Mouse (Mus musculus): Measurements from ENCODE around the gene Cyp17a1. TPM values are rescaled to one million over a fixed set of nuclear protein-coding genes. Genes with fewer than 3 reads are reported as not detected.

Gene Cyp17a1
- polyA plus RNA-seq, 1 experiment from 2014 or later: not detected

- H3K9ac ChIP-seq (ENCODE audit: low read length): no peak overlapping the region
- no peak for ATAC-seq (ENCODE audit: insufficient read depth, low FRiP score, low TSS enrichment)
- no peak overlapping the region for H3K4me2 ChIP-seq (ENCODE audit: low read depth)
- H3K4me3 ChIP-seq (ENCODE audit: low read depth, low read length): no peak overlapping the region
- no peaks in the 10 kb centered on the region; the same call in 1 of the 2 replicates for H3K4me1 ChIP-seq (ENCODE audit: control insufficient read depth, insufficient read depth, low read length)
- no peaks in the 10 kb centered on the region for H3K36me3 ChIP-seq (ENCODE audit: control insufficient read depth, insufficient read depth, low read length)
- H3K27ac ChIP-seq (ENCODE audit: low read depth, low read length): no peak overlapping the region
- DNase-seq (ENCODE audit: low spot score): no peak
- no peaks in the 10 kb centered on the region for H3K27me3 ChIP-seq (ENCODE audit: control insufficient read depth, insufficient read depth, low read length)
- 90% methylated on average over 6 of the region's 6 CpGs for WGBS
- H3K9me3 ChIP-seq (ENCODE audit: control insufficient read depth, low read length): no peaks in the 10 kb centered on the region; the same call in 1 of the 2 replicates
Observed at GRCm38 (mm10) chr19:46662784-46663183, 10.2 kb downstream of the Cyp17a1 start.

- WGBS: 86% methylated on average over 8 of the region's 8 CpGs
- H3K4me2 ChIP-seq (ENCODE audit: low read depth): no peak overlapping the region
- no peak overlapping the region for H3K9ac ChIP-seq (ENCODE audit: low read length)
- no peak overlapping the region for H3K4me3 ChIP-seq (ENCODE audit: low read depth, low read length)
- no peak for DNase-seq (ENCODE audit: low spot score)
- no peaks in the 10 kb centered on the region for H3K36me3 ChIP-seq (ENCODE audit: control insufficient read depth, insufficient read depth, low read length)
- no peak for ATAC-seq (ENCODE audit: insufficient read depth, low FRiP score, low TSS enrichment)
- no peaks in the 10 kb centered on the region for H3K27me3 ChIP-seq (ENCODE audit: control insufficient read depth, insufficient read depth, low read length)
- no peaks in the 10 kb centered on the region; the same call in 1 of the 2 replicates for H3K4me1 ChIP-seq (ENCODE audit: control insufficient read depth, insufficient read depth, low read length)
- H3K27ac ChIP-seq (ENCODE audit: low read depth, low read length): no peak overlapping the region
- no peaks in the 10 kb centered on the region; the same call in 1 of the 2 replicates for H3K9me3 ChIP-seq (ENCODE audit: control insufficient read depth, low read length)
Observed at GRCm38 (mm10) chr19:46662214-46662613, 10.8 kb downstream of the Cyp17a1 start.

- H3K36me3 ChIP-seq (ENCODE audit: control insufficient read depth, insufficient read depth, low read length): peaks cover under 1% of the 10 kb centered on the region; the same call in 1 of the 2 replicates
- no peak overlapping the region for H3K4me3 ChIP-seq (ENCODE audit: low read depth, low read length)
- no peaks in the 10 kb centered on the region for H3K27me3 ChIP-seq (ENCODE audit: control insufficient read depth, insufficient read depth, low read length)
- DNase-seq (ENCODE audit: low spot score): no peak
- no peak overlapping the region for H3K4me2 ChIP-seq (ENCODE audit: low read depth)
- WGBS: 55% methylated on average over 4 of the region's 4 CpGs
- no peak for ATAC-seq (ENCODE audit: insufficient read depth, low FRiP score, low TSS enrichment)
- H3K9me3 ChIP-seq (ENCODE audit: control insufficient read depth, low read length): no peaks in the 10 kb centered on the region; the same call in 1 of the 2 replicates
- no peaks in the 10 kb centered on the region; the same call in 1 of the 2 replicates for H3K4me1 ChIP-seq (ENCODE audit: control insufficient read depth, insufficient read depth, low read length)
- H3K27ac ChIP-seq (ENCODE audit: low read depth, low read length): no peak overlapping the region
- no peak overlapping the region; the same call in 1 of the 2 replicates for H3K9ac ChIP-seq (ENCODE audit: low read length)
Observed at GRCm38 (mm10) chr19:46661511-46661910, 11.5 kb downstream of the Cyp17a1 start.

GRCm38 (mm10) chr19:46658851-46659250 is 14.1 kb downstream of the Cyp17a1 start:
- Histone ChIP-seq H3K9me3 (ENCODE audit: control insufficient read depth, low read length) (no peaks in the 10 kb centered on the region; the same call in 1 of the 2 replicates), H3K27ac (ENCODE audit: low read depth, low read length) (no peak overlapping the region), H3K36me3 (ENCODE audit: control insufficient read depth, insufficient read depth, low read length) (peaks cover 17% of the 10 kb centered on the region), H3K9ac (ENCODE audit: low read length) (no peak overlapping the region), H3K4me3 (ENCODE audit: low read depth, low read length) (no peak overlapping the region), H3K4me1 (ENCODE audit: control insufficient read depth, insufficient read depth, low read length) (no peaks in the 10 kb centered on the region), H3K27me3 (ENCODE audit: control insufficient read depth, insufficient read depth, low read length) (no peaks in the 10 kb centered on the region), H3K4me2 (ENCODE audit: low read depth) (no peak overlapping the region)
- ATAC-seq (ENCODE audit: insufficient read depth, low FRiP score, low TSS enrichment): no peak
- WGBS: 87% methylated on average over 9 of the region's 9 CpGs
- DNase-seq (ENCODE audit: low spot score): no peak

- no peaks in the 10 kb centered on the region for H3K4me1 ChIP-seq (ENCODE audit: control insufficient read depth, insufficient read depth, low read length)
- no peak overlapping the region for H3K27ac ChIP-seq (ENCODE audit: low read depth, low read length)
- peaks cover 20% of the 10 kb centered on the region for H3K36me3 ChIP-seq (ENCODE audit: control insufficient read depth, insufficient read depth, low read length)
- no peaks in the 10 kb centered on the region for H3K27me3 ChIP-seq (ENCODE audit: control insufficient read depth, insufficient read depth, low read length)
- ATAC-seq (ENCODE audit: insufficient read depth, low FRiP score, low TSS enrichment): no peak
- 97% methylated on average over 7 of the region's 7 CpGs for WGBS
- no peak overlapping the region for H3K9ac ChIP-seq (ENCODE audit: low read length)
- no peak overlapping the region for H3K4me2 ChIP-seq (ENCODE audit: low read depth)
- no peak for DNase-seq (ENCODE audit: low spot score)
- H3K4me3 ChIP-seq (ENCODE audit: low read depth, low read length): no peak overlapping the region
- no peaks in the 10 kb centered on the region; the same call in 1 of the 2 replicates for H3K9me3 ChIP-seq (ENCODE audit: control insufficient read depth, low read length)
Observed at GRCm38 (mm10) chr19:46658348-46658747, 14.6 kb downstream of the Cyp17a1 start.

GRCm38 (mm10) chr19:46657339-46658020 is 15.5 kb downstream of the Cyp17a1 start:
- Histone ChIP-seq H3K9me3 (ENCODE audit: control insufficient read depth, low read length) (no peaks in the 10 kb centered on the region; the same call in 1 of the 2 replicates), H3K4me3 (ENCODE audit: low read depth, low read length) (no peak overlapping the region), H3K27ac (ENCODE audit: low read depth, low read length) (no peak overlapping the region), H3K9ac (ENCODE audit: low read length) (no peak overlapping the region), H3K27me3 (ENCODE audit: control insufficient read depth, insufficient read depth, low read length) (no peaks in the 10 kb centered on the region), H3K4me2 (ENCODE audit: low read depth) (no peak overlapping the region), H3K36me3 (ENCODE audit: control insufficient read depth, insufficient read depth, low read length) (peaks cover 20% of the 10 kb centered on the region), H3K4me1 (ENCODE audit: control insufficient read depth, insufficient read depth, low read length) (no peaks in the 10 kb centered on the region)
- 96% methylated on average over 3 of the region's 3 CpGs for WGBS
- ATAC-seq (ENCODE audit: insufficient read depth, low FRiP score, low TSS enrichment) (no peak), DNase-seq (ENCODE audit: low spot score) (peak; percentile 13)

- Histone ChIP-seq H3K27me3 (ENCODE audit: control insufficient read depth, insufficient read depth, low read length) (no peaks in the 10 kb centered on the region), H3K4me3 (ENCODE audit: low read depth, low read length) (no peak overlapping the region), H3K27ac (ENCODE audit: low read depth, low read length) (no peak overlapping the region), H3K4me1 (ENCODE audit: control insufficient read depth, insufficient read depth, low read length) (no peaks in the 10 kb centered on the region), H3K36me3 (ENCODE audit: control insufficient read depth, insufficient read depth, low read length) (peaks cover 20% of the 10 kb centered on the region), H3K9me3 (ENCODE audit: control insufficient read depth, low read length) (no peaks in the 10 kb centered on the region; the same call in 1 of the 2 replicates), H3K9ac (ENCODE audit: low read length) (no peak overlapping the region), H3K4me2 (ENCODE audit: low read depth) (no peak overlapping the region)
- 92% methylated on average over 21 of the region's 21 CpGs for WGBS
- DNase-seq (ENCODE audit: low spot score): no peak
- ATAC-seq (ENCODE audit: insufficient read depth, low FRiP score, low TSS enrichment): no peak
Observed at GRCm38 (mm10) chr19:46656151-46656840, 16.7 kb downstream of the Cyp17a1 start.

GRCm38 (mm10) chr19:46655626-46656025 is 17.3 kb downstream of the Cyp17a1 start:
- H3K36me3 ChIP-seq (ENCODE audit: control insufficient read depth, insufficient read depth, low read length): peaks cover 20% of the 10 kb centered on the region
- ATAC-seq (ENCODE audit: insufficient read depth, low FRiP score, low TSS enrichment) (no peak), DNase-seq (ENCODE audit: low spot score) (no peak)
- H3K27me3 ChIP-seq (ENCODE audit: control insufficient read depth, insufficient read depth, low read length): no peaks in the 10 kb centered on the region
- no peaks in the 10 kb centered on the region for H3K4me1 ChIP-seq (ENCODE audit: control insufficient read depth, insufficient read depth, low read length)
- H3K9ac ChIP-seq (ENCODE audit: low read length): no peak overlapping the region
- no peaks in the 10 kb centered on the region; the same call in 1 of the 2 replicates for H3K9me3 ChIP-seq (ENCODE audit: control insufficient read depth, low read length)
- H3K4me2 ChIP-seq (ENCODE audit: low read depth): no peak overlapping the region
- no peak overlapping the region for H3K4me3 ChIP-seq (ENCODE audit: low read depth, low read length)
- no peak overlapping the region for H3K27ac ChIP-seq (ENCODE audit: low read depth, low read length)
- 93% methylated on average over 10 of the region's 10 CpGs for WGBS

All from neural tube, embryonic 11.5 days (tissue).